Mouse (Mus musculus) erythroblast, embryonic 14.5 days (primary cell): Measurements from ENCODE around the gene Kat7.

Experiments used
- GATA1 ChIP-seq: IDR thresholded peaks from 2 replicates; pipeline ENCODE4 v1.6.1; 2012; ENCODE audit warnings: low read length, inconsistent platforms, mixed read lengths
- TAL1 ChIP-seq: IDR thresholded peaks from 3 replicates; pipeline ENCODE4 v1.6.1; 2012; ENCODE audit warnings: low read length, inconsistent platforms, mixed read lengths

GRCm38 (mm10) chr11:95298146-95298545, 11.9 kb downstream of the Kat7 start:
- TF ChIP-seq TAL1 (no peak), GATA1 (no peak)
